8 mouse cellular contexts compared by ENCODE assay signal in genomic region chr9:61914203-61914916, GRCm38 (mm10). TPM values are rescaled to one million over a fixed set of nuclear protein-coding genes. Genes with fewer than 3 reads are reported as not detected.
DNase-seq lines count a peak whose midpoint lies in the region; ATAC-seq and TF ChIP-seq lines count a peak whose summit lies in the region.

Gene Rplp1 (minus strand): TSS chr9:61914542.

- peak within 1 kb of the TSS; percentile 92 for H3K9ac ChIP-seq in hindbrain, embryonic 13.5 days

- H3K27me3 ChIP-seq in Patski: no peaks in the 10 kb centered on the region
- H3K27me3 ChIP-seq in hindbrain, embryonic 13.5 days: no peaks in the 10 kb centered on the region

- peak within 1 kb of the TSS; percentile 95 for H3K4me3 ChIP-seq in hindbrain, embryonic 13.5 days

- no peak for TF ChIP-seq CTCF in Patski (IDR thresholded peaks at IDR 0.05)

- in situ Hi-C loops in Patski (cut with MboI; ENCODE audit: low pct_unique_long_range_greater_than_20kb): no loop called here

- H3K4me1 ChIP-seq in hindbrain, embryonic 13.5 days (replicated peaks): peaks cover 25% of the 10 kb centered on the region

- POLR2A ChIA-PET in Patski (lab: Charles Lee): interaction anchor here (1.1 to 1.7 kb wide), 4 partner anchors 10 to 32 kb away, joined by 3 to 4 read pairs (median 4); partner anchors contain the start of gene Kif23

- H3K4me2 ChIP-seq in hindbrain, embryonic 13.5 days: peak within 1 kb of the TSS; percentile 88

- H3K36me3 ChIP-seq in hindbrain, embryonic 13.5 days: peaks cover 30% of the 10 kb centered on the region

- H3K27ac ChIP-seq in hindbrain, embryonic 13.5 days: peak within 1 kb of the TSS; percentile 91

- no peaks in the 10 kb centered on the region for H3K9me3 ChIP-seq in hindbrain, embryonic 13.5 days

- CTCF ChIA-PET in Patski (lab: Charles Lee): interaction anchor here (1.1 to 1.4 kb wide), 2 partner anchors 10 kb away, joined by 4 to 5 read pairs; no protein-coding TSS in a partner anchor

- under 1% methylated on average over 70 of the region's 70 CpGs for WGBS in hindbrain, embryonic 13.5 days

- peak; percentile 83 for DNase-seq in Patski (ENCODE audit: low read depth, low spot score)
- peak; percentile 95 to 96 for DNase-seq in cerebellum, postnatal 14 days
- DNase-seq in frontal cortex, postnatal 14 days (ENCODE audit: low spot score in 2 of 2): peak; percentile 93 to 95
- DNase-seq in layer of hippocampus, postnatal 25 days (ENCODE audit: extremely low spot score in 1 of 2, low spot score in 1 of 2): peak; percentile 86 to 89
- DNase-seq in lung, postnatal 25 days (ENCODE audit: low spot score): peak; percentile 98
- DNase-seq in retina, embryonic 14.5 days (ENCODE audit: low spot score): peak; percentile 97
- DNase-seq in thymus, postnatal 4 days: peak; percentile 96

- ATAC-seq in Patski: peak; percentile 81
- peak; percentile 97 for ATAC-seq in hindbrain, embryonic 13.5 days (ENCODE audit: low FRiP score)

RNA-seq across cellular contexts. Expression of gene Rplp1, which starts in this region (rescaled TPM):
- polyA plus RNA-seq in Patski (2021): 3,038 TPM
- polyA plus RNA-seq in hindbrain, embryonic 13.5 days (2015; fragmentation: Nextera tagmentation; extraction: Ambion mirVana): 917 and 923 TPM in 2 replicates
- 1,000 to 10,000 TPM; 1,278 to 1,525 TPM for total RNA-seq in layer of hippocampus, postnatal 25 days (2021)

Comparison
In these comparisons a context has a peak if more than half of its experiments do, and no peak if none do; other contexts are left out.
1. Peak in every context shown above with its lines: DNase-seq, ATAC-seq, H3K4me3 ChIP-seq and H3K27ac ChIP-seq.